Mouse (Mus musculus) CD4-positive, CD25-positive, alpha-beta regulatory T cell, adult 4 months (primary cell): Measurements from ENCODE around the gene Lmntd2. TPM values are rescaled to one million over a fixed set of nuclear protein-coding genes. Genes with fewer than 3 reads are reported as not detected.
"Not testable (repeated sequence)": the region's sequence is repeated elsewhere in the genome, so short reads cannot be mapped to it uniquely, and the experiment has no call there.

Source experiments
- ATAC-seq: one replicate; pipeline ENCODE4 v1.8.0; 2017
- polyA plus RNA-seq, 2 experiments: library from polyadenylated mRNA; unstranded; fragments of 100-300 nt; shearing (Covaris generic); gene quantifications; one replicate each; pipeline ENCODE4 v1.2.1; 2017

The Lmntd2 gene
- polyA plus RNA-seq, result 1 to 10 TPM; 8.5 to 9.6 TPM

GRCm38 (mm10) chr7:141213605-141214235, at the start of gene Lmntd2:
Gene Lmntd2 (minus strand): TSS chr7:141214080.
- no peak for ATAC-seq

GRCm38 (mm10) chr7:141263640-141264039, 49.8 kb upstream of the Lmntd2 start:
- ATAC-seq, result no peak

DNA sequence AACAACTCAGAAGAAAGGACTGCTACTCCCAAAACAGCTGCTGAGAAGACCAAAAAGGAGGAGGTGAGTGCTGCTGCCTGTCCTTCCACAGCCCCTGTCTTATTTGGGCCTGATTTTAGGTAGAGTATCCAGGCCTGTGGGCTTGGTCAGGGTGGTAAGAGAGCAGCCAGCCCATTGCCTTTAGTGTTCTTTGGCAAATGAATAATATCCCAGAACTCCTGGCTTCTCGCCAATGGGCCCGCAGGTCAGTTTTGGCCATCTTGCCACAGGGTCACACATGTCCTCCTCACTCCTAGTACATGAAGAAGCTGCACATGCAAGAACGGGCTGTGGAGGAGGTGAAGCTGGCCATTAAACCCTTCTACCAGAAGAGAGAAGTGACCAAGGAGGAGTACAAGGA, 47.6 kb upstream of the Lmntd2 start:
- ATAC-seq, result no peak

DNA sequence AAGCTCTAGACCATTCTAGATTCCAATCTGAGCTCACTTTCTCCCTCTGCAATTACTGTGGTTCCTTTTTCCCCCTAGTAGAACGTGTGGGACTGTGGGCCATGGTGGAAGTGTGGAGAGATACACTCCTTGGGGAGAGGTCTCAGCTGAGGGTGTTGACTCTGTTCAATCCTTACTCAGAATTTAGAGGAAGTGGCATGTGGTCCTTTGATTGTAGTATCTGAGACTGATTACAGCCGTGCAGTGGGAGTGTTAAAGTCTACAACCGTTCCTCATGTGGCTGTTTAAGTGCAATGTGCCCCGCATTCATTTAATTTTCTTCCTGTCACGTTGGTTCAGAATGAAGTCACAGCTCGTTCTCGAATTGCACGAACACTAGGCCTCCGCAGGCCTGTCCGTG, 42.3 kb upstream of the Lmntd2 start:
- no peak for ATAC-seq

DNA sequence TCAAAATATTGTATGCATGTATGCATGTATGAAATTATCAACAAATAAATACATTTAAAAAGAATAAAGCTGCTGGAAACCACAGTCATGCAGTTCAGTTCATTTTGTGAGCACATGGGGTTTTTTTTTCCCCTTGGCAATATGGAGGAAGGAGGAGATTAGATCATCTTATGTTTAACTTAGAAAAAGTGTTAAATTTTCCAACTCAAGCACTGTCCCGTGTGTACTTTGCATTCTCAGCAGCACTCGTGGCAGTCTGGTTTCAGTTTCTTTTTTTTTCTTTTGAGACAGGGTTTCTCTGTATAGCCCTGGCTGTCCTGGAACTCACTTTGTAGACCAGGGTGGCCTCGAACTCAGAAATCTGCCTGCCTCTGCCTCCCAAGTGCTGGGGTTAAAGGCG, 36.6 kb upstream of the Lmntd2 start:
- ATAC-seq, result not testable (repeated sequence)

- no peak for ATAC-seq
These were observed 17.7 kb upstream of the Lmntd2 start for GRCm38 (mm10) chr7:141231551-141231950.

- no peak for ATAC-seq
These were observed 17.2 kb upstream of the Lmntd2 start for GRCm38 (mm10) chr7:141231111-141231510.

- ATAC-seq, result no peak
These were observed 16.7 kb upstream of the Lmntd2 start for GRCm38 (mm10) chr7:141230570-141230969.

DNA sequence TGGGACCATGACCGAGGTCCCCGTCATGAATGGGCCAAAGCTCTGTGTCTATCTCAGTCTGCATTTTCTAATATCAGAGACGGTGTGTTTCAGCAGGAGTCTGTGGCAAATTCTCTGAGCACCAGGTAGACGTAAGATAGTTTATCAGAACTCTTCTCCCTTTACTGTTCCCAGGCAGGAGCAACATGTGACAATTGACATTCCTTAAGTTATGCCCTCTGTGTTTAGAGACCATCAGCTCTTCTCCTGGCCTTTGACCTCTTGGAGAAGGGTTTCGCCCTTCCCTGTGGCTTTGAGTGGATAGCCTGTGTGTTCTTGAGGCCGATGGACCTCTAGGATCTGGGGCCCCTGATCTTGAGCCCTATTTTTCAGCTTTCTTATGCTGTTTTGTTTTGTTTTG, 15.8 kb upstream of the Lmntd2 start:
- ATAC-seq, result no peak

DNA sequence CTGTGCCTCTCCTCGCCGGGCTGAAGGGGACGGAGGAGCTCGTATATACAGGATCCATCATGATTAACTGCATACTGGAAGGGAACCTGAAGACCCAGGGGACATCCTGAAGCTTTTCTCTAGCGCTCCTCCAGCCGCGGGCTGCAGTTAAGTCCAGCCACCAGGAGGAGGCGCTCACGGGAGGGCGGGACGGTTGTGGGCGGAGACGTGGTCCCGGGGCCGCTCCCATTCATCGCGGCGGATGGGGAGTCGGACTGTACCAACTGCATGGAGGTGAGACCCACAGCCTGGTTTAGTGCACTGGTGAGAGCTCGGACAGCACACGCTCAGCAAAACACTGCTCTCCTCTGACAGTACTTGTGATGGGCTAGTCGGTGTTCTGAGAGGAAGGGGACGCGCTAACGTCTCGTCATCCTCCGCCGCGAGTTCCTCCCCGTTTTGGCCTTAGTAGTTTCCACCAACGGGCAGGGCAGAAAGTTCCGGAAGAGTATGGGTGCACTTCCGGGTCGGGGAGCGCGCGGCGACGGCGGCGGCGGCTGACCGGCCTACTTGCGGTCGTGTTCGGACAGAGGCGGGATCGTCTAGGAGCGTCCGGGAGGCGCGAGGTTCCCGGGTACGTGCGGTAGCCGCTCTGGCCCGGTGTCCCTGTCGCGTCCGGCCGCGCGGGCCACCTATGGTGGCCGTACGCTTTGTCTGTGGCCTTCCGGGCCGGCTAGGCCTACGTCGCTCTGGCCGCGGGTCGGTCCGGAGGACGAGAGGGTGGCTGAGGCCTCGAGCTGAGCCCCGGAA, 14.6 kb upstream of the Lmntd2 start, which contains the start of gene Phrf1:
Gene Phrf1 (plus strand): TSS at position 506 of the 789 bp plus-strand sequence.
- peak; percentile 95 for ATAC-seq

DNA sequence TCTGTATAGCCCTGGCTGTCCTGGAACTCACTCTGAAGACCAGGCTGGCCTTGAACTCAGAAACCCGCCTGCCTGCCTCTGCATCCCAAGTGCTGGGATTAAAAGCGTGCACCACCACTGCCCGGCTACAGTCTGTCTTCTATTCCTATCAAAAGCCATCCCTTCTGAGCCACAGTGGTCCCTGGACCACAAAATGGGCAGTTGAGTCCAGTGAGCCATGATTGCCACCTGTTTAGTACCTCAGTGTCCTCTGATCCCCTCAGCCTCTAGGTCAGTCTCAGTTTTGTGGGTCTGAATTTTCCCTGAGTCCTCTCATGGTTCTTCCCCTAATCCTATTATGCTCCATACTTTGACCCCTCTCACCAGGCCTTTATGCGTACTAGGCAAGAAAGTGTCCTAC, 13.9 kb upstream of the Lmntd2 start:
- ATAC-seq, result no peak

GRCm38 (mm10) chr7:141226535-141226934, 12.7 kb upstream of the Lmntd2 start:
- no peak for ATAC-seq

DNA sequence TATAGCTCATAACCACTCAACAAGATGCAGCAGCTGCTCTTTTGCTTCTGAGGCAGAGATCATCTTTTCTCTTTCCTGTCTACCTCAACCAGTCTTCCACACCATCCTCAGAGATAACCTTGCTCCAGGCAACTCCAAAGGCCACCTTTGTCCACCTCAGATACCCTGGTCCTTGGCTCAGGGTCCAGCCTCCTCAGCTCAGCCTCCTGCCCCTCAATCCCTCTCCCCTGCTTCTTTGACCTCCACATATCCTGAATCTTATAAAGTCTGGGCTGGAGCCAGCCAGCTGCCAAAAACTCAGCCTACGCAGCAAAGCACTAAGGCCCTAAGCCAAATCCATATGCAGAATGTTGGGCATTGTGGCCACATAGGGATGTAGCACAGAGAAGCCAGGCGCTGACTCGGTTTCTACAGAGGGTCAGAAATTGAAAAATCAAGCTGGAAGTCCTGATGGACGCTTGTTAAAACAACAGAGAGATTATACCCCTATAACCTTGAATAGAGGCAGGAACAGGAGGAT, 8.9 kb upstream of the Lmntd2 start:
- no peak for ATAC-seq

DNA sequence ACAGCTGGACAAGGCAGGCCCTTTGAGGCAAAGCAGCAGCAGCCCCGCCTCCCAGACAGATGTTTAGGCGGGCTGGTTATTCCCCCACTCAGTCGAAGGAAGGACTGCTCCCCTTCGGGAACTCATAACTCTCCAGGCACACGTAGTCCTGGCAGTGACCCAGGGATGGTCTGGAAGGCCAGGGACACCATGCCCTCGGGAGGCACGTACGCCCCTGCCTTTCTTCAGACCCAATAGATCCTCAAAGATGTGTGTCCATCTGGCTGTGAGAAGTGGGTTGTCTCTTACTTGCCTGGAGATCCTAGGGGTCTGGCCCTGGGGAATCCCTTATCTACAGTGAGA, 8.2 kb upstream of the Lmntd2 start:
- no peak for ATAC-seq

DNA sequence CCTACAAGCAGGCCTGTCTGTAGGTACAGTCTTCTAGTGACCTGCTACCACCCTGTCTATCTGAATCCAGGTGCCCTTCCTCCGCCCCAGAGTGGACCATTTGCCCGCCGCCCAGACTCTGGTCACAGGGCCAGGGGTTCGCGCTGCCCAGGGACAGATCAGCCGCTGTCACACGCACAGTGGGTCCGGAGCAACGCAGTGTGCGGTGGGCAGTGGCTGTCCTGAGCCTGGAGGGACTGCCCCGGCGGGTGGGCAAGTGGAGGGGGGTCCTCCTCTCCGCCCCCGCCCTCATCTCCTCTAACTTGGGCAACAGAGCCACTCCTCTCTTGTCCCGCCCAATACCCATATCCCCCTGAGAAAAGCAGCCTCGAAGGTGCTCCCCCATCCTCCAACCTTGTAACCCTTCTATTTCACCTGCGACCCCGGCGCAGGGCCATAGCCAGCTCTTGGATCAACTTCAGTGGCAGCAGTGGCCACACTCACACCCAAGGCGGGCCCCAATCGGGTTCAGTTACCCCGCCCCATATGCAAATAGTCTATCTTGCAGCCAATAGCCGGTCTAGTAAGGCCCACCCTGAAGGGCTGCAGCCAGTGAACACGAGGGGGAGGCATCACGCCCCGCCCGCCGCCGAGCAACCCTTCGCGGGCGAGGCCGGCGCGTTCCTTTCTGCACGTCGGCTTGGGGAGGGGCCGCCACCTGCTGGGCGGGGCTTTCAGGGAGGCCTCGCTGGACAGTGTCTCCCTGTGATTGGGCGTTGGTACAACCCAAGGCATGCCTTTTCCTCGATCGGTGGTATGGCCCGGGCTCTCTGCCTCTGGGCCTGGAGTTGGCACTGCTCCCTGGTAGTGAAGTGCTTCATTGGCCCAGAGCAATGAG, 7.6 kb upstream of the Lmntd2 start:
- peak; percentile 93 for ATAC-seq

- ATAC-seq, result no peak
These were observed 6.5 kb upstream of the Lmntd2 start for GRCm38 (mm10) chr7:141220377-141220776.

- no peak for ATAC-seq
These were observed 5.7 kb upstream of the Lmntd2 start for GRCm38 (mm10) chr7:141219558-141220099.

DNA sequence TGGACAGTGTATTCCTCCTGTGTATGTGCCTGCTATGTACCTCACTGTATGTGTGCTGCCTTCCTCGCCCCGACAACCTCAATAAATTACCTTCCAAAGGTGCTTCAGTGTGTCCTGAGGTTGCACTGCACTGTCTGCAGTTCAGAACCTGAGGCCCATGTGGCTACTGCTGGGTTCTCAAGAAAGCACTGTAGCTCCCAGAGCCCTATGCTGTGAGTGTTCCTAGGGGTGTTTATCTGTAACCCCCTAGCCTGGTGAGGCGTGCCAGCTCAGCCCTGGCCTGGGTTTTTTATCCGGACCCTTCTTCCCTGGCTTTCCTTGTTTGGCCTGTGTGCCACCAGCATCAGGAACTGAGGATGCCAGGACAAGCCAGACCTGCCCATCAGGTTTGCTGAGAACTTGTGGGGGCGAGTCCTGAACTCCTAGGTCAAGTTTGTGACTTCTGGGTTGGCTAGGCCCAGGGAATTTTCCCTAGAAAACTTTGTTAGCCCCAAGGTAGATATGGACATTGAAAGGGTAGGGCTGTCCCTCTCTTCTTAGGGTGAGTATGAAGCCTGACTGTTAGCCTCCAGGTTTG, 4.8 kb upstream of the Lmntd2 start:
- ATAC-seq, result no peak

DNA sequence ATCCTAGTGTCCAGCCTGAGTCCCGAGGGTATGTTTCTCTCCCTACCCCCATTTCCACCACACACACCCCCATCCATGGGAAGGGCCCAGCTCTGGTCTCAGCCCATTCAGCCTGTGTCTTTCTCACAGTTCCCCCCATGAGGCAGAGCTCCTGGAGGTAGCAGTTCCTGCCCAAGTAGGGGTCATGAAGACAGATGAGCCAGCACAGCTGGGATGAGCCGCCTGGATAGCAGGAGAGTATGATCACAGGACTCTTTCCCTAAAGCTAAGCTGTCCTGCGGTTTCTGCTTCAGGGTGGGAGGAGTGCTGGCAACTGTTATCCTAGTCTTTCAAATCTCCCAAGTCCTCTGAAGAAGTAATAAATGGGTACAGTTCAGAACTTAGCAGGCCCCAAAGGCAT, 4.3 kb upstream of the Lmntd2 start:
- no peak for ATAC-seq

GRCm38 (mm10) chr7:141217343-141218013, 3.6 kb upstream of the Lmntd2 start:
- no peak for ATAC-seq

DNA sequence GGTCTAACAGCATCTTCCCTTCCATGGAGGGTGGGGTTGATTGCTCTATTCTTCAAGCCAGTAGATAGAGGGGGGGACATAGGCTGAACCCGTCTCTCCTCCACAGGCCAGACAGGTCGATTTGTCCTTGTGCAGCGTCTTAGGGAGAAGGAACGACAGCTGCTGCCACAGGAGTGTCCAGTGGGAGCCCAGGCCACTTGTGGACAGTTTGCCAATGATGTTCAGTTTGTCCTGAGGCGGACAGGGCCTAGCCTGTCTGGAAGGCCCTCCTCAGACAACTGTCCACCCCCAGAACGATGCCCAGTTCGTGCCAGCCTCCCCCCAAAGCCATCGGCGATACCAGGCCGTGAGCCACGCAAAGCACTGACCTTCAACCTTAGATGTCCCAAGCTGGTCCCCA, 3.0 kb upstream of the Lmntd2 start:
- ATAC-seq, result no peak
